Comparison of ENCODE assay signal across 8 mouse cellular contexts in genomic region chr2:13168743-13169142, GRCm38 (mm10).
DNase-seq lines count a peak whose midpoint lies in the region; TF ChIP-seq lines count a peak whose summit lies in the region.

No protein-coding gene starts in this region.

- H3K27me3 ChIP-seq in C2C12 (ENCODE audit: control insufficient read depth, insufficient read depth, insufficient read length), result no peaks in the 10 kb centered on the region

- TF ChIP-seq CTCF in gastrocnemius, adult 2 months (IDR thresholded peaks at IDR 0.05), result peak; percentile 46
- no peak for TF ChIP-seq CTCF in C2C12 (IDR thresholded peaks at IDR 0.05; ENCODE audit: control insufficient read depth, insufficient read depth, insufficient read length)
- TF ChIP-seq CTCF in bone marrow macrophage, adult 2 months (IDR thresholded peaks at IDR 0.05; ENCODE audit: low read depth, low read length), result peak; percentile 24; the same call in 1 of the 2 replicates

- no peak for TF ChIP-seq POLR2A in bone marrow macrophage, adult 2 months (IDR thresholded peaks at IDR 0.05; ENCODE audit: borderline replicate concordance, low read depth, low read length)

- peak; percentile 29 for DNase-seq in gastrocnemius, adult 2 months
- DNase-seq in gastrocnemius, postnatal 25 days, result no peak
- peak; percentile 23 for DNase-seq in kidney, postnatal 14 days
- peak; percentile 59 for DNase-seq in retina, embryonic 14.5 days (ENCODE audit: low spot score)
- DNase-seq in cerebellum, adult 11-12 months, result no peak
- DNase-seq in urinary bladder, postnatal 25 days (ENCODE audit: low spot score), result no peak

- no peaks in the 10 kb centered on the region for H3K79me3 ChIP-seq in C2C12 (ENCODE audit: low read depth)

- no peaks in the 10 kb centered on the region for H3K79me2 ChIP-seq in C2C12 (ENCODE audit: control insufficient read depth, insufficient read depth)

- intact Hi-C loops in gastrocnemius, adult 2 months (cut with DNase I), result no loop called here

- no peak overlapping the region for H3ac ChIP-seq in C2C12 (ENCODE audit: control insufficient read depth, insufficient read length, low read depth)

- H3K4me1 ChIP-seq in bone marrow macrophage, adult 2 months (ENCODE audit: control insufficient read depth, insufficient read depth, low read length), result peaks cover 21% of the 10 kb centered on the region

- no peak overlapping the region for H3K4me3 ChIP-seq in gastrocnemius, adult 2 months
- H3K4me3 ChIP-seq in C2C12 (ENCODE audit: insufficient read depth, poor library complexity, severe bottlenecking), result no peak overlapping the region
- no peak overlapping the region for H3K4me3 ChIP-seq in bone marrow macrophage, adult 2 months (ENCODE audit: insufficient read depth, low read length)

- H3K27ac ChIP-seq in gastrocnemius, adult 2 months, result no peak overlapping the region
- no peak overlapping the region for H3K27ac ChIP-seq in bone marrow macrophage, adult 2 months (ENCODE audit: insufficient read depth, low read depth, low read length)

- H3K36me3 ChIP-seq in C2C12 (ENCODE audit: control insufficient read depth, insufficient read depth), result peaks cover under 1% of the 10 kb centered on the region

TF ChIP-seq in C2C12, 6 proteins besides CTCF, POLR2A, EP300 and RAD21:
- TF ChIP-seq MYOD1 (IDR thresholded peaks at IDR 0.05; ENCODE audit: control insufficient read depth, insufficient read length, low read depth) (no peak), MYOG (IDR thresholded peaks at IDR 0.05; ENCODE audit: control insufficient read depth, extremely low read depth, insufficient read length) (no peak), USF1 (IDR thresholded peaks at IDR 0.05; ENCODE audit: low read depth) (peak; percentile 45), MAX (IDR thresholded peaks at IDR 0.05) (no peak), CEBPB (IDR thresholded peaks at IDR 0.05; ENCODE audit: low read depth) (no peak), FOSL1 (IDR thresholded peaks at IDR 0.05; ENCODE audit: insufficient read depth, low read length, poor library complexity, severe bottlenecking) (no peak)

Comparison
In these comparisons a context has a peak if more than half of its experiments do, and no peak if none do; other contexts are left out.
1. DNase-seq: peak in gastrocnemius, adult 2 months (single experiment), kidney, postnatal 14 days (single experiment) and retina, embryonic 14.5 days (single experiment); none in gastrocnemius, postnatal 25 days (single experiment), cerebellum, adult 11-12 months (single experiment) and urinary bladder, postnatal 25 days (single experiment).